ENCODE assay signal across 28 mouse cellular contexts in the genomic region with DNA sequence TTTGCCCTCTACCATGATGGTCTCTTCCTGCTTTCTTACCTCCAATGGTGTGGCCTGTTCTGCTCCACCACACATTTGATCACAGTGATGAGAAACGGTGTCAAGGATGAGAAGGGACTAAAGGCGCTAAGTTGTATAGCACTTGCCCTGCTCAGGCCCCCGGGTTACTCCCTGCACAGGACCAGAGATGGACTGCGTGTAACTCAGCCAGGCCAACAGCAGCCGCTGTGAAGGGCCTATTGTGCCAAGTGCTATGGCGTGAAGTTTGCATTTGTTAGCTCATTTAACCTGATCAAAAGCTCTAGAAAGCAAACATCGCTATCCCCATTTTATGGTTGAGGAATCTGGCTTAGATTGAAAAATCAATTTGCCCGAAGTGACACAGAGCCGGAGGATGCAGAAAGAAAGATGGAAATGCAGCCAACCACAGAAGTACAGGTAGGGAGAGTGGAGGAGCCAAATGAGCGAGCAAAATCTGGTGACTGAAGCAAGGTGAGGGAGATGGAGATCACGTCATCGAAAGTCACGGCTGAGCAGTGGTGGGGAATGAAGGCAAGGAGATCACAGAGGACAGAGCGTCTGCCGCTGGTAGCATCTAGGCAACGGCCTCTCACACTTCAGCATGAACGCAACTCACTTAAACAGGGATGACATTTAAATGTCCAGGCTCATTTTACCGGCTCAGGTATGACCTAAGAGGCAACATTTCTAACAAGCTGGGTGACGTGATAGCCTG.
A peak's percentile ranks its signal among the peaks of the same experiment; 100 is the strongest.
DNase-seq lines count a peak whose midpoint lies in the region; ATAC-seq lines count a peak whose summit lies in the region.
"Had no signal": no experiment of that assay in that cellular context is flagged by ENCODE, and none has a peak within 500 bp of the region (broad histone marks: within the 10 kb centered on the region; RNA-seq: fewer than 3 reads in every experiment).

No protein-coding gene starts in this region.

- no peak overlapping the region for H3K4me3 ChIP-seq in hindbrain, embryonic 12.5 days
- no peak overlapping the region for H3K4me3 ChIP-seq in hindbrain, embryonic 11.5 days (ENCODE audit: low read depth, low read length)
- H3K4me3 ChIP-seq in kidney, embryonic 16.5 days (ENCODE audit: low read length) = no peak overlapping the region
- no peak overlapping the region for H3K4me3 ChIP-seq in neural tube, embryonic 13.5 days
- H3K4me3 ChIP-seq: embryonic facial prominence, embryonic 12.5 days; left cerebral cortex, adult 2 months; limb, embryonic 13.5 days; lung, embryonic 15.5 days; midbrain, embryonic 12.5 days; myocyte had no signal

- H3K36me3 ChIP-seq in hindbrain, embryonic 12.5 days = no peaks in the 10 kb centered on the region
- no peaks in the 10 kb centered on the region for H3K36me3 ChIP-seq in hindbrain, embryonic 11.5 days (ENCODE audit: control insufficient read depth, insufficient read depth, low read length)
- H3K36me3 ChIP-seq in kidney, embryonic 16.5 days (ENCODE audit: insufficient read depth, low read length) = no peaks in the 10 kb centered on the region
- H3K36me3 ChIP-seq in neural tube, embryonic 13.5 days = no peaks in the 10 kb centered on the region
- H3K36me3 ChIP-seq: embryonic facial prominence, embryonic 12.5 days; G1E; limb, embryonic 13.5 days; lung, embryonic 15.5 days; midbrain, embryonic 12.5 days had no signal

- H3K27ac ChIP-seq in hindbrain, embryonic 12.5 days = no peak overlapping the region
- no peak overlapping the region for H3K27ac ChIP-seq in hindbrain, embryonic 11.5 days (ENCODE audit: low read depth, low read length)
- no peak overlapping the region for H3K27ac ChIP-seq in kidney, embryonic 16.5 days (ENCODE audit: low read length)
- H3K27ac ChIP-seq in neural tube, embryonic 13.5 days (replicated peaks) = no peak overlapping the region
- H3K27ac ChIP-seq: embryonic facial prominence, embryonic 12.5 days; left cerebral cortex, adult 2 months; limb, embryonic 13.5 days; lung, embryonic 15.5 days; midbrain, embryonic 12.5 days; stomach, postnatal 0 days had no signal

- no peaks in the 10 kb centered on the region for H3K27me3 ChIP-seq in hindbrain, embryonic 12.5 days
- no peaks in the 10 kb centered on the region for H3K27me3 ChIP-seq in hindbrain, embryonic 11.5 days (ENCODE audit: control insufficient read depth, insufficient read depth, low read length)
- H3K27me3 ChIP-seq in kidney, embryonic 16.5 days (ENCODE audit: insufficient read depth, low read length) = no peaks in the 10 kb centered on the region
- H3K27me3 ChIP-seq in neural tube, embryonic 13.5 days = no peaks in the 10 kb centered on the region
- H3K27me3 ChIP-seq: embryonic facial prominence, embryonic 12.5 days; limb, embryonic 13.5 days; lung, embryonic 15.5 days; midbrain, embryonic 12.5 days had no signal

- H3K4me1 ChIP-seq in hindbrain, embryonic 12.5 days = no peaks in the 10 kb centered on the region
- no peaks in the 10 kb centered on the region for H3K4me1 ChIP-seq in hindbrain, embryonic 11.5 days (replicated peaks; ENCODE audit: control insufficient read depth, insufficient read depth, low read length)
- no peaks in the 10 kb centered on the region for H3K4me1 ChIP-seq in kidney, embryonic 16.5 days (ENCODE audit: insufficient read depth, low read length)
- H3K4me1 ChIP-seq in neural tube, embryonic 13.5 days (replicated peaks) = peaks cover 7% of the 10 kb centered on the region; the same call in 1 of the 2 replicates
- H3K4me1 ChIP-seq: embryonic facial prominence, embryonic 12.5 days; limb, embryonic 13.5 days; midbrain, embryonic 12.5 days had no signal

- no peak for DNase-seq in hindbrain, embryonic 11.5 days (ENCODE audit: low spot score)
- no peak for DNase-seq in kidney, postnatal 10 days
- no peak for DNase-seq in neural tube, embryonic 10.5 days (ENCODE audit: extremely low spot score, low spot score)
- no peak for DNase-seq in cerebellum, postnatal 25 days
- DNase-seq: adrenal gland, adult 8-10 months; cerebellum, adult 8-10 months; embryo, embryonic 11 days; gastrocnemius, postnatal 25 days; heart, adult 18-20 months; heart, postnatal 36 days; kidney, adult 2 months; right cerebral cortex, postnatal 4 days; thymus, adult 18-20 months; thymus, postnatal 25 days had no signal

- no peak overlapping the region for H3K4me2 ChIP-seq in hindbrain, embryonic 12.5 days (replicated peaks)
- no peak overlapping the region for H3K4me2 ChIP-seq in hindbrain, embryonic 11.5 days (replicated peaks; ENCODE audit: low read depth, low read length)
- peak overlapping the region; percentile 4; the same call in 1 of the 2 replicates for H3K4me2 ChIP-seq in kidney, embryonic 16.5 days (replicated peaks; ENCODE audit: low read depth, low read length)
- no peak overlapping the region for H3K4me2 ChIP-seq in neural tube, embryonic 13.5 days
- H3K4me2 ChIP-seq: embryonic facial prominence, embryonic 12.5 days; heart, embryonic 11.5 days; limb, embryonic 13.5 days; liver, embryonic 11.5 days; lung, embryonic 15.5 days; midbrain, embryonic 12.5 days had no signal

- ATAC-seq in hindbrain, embryonic 12.5 days (ENCODE audit: low FRiP score) = peak; percentile 32; the same call in 1 of the 2 replicates
- no peak for ATAC-seq in hindbrain, embryonic 11.5 days (ENCODE audit: low FRiP score)
- ATAC-seq in kidney, embryonic 16.5 days (ENCODE audit: low FRiP score, low TSS enrichment) = peak; percentile 86
- ATAC-seq in neural tube, embryonic 13.5 days (ENCODE audit: low read depth) = peak; percentile 43; the same call in 1 of the 2 replicates
- ATAC-seq: forebrain, embryonic 14.5 days had no signal

- H3K9ac ChIP-seq in hindbrain, embryonic 12.5 days = no peak overlapping the region
- H3K9ac ChIP-seq in hindbrain, embryonic 11.5 days (ENCODE audit: low read depth, low read length) = no peak overlapping the region
- H3K9ac ChIP-seq in kidney, embryonic 16.5 days (replicated peaks; ENCODE audit: low read length) = no peak overlapping the region
- no peak overlapping the region for H3K9ac ChIP-seq in neural tube, embryonic 13.5 days
- H3K9ac ChIP-seq: limb, embryonic 13.5 days; lung, embryonic 15.5 days; midbrain, embryonic 12.5 days had no signal

- 68% methylated on average over 19 of the region's 19 CpGs for WGBS in hindbrain, embryonic 12.5 days
- WGBS in hindbrain, embryonic 11.5 days = 71% methylated on average over 19 of the region's 19 CpGs
- 38% methylated on average over 19 of the region's 19 CpGs for WGBS in kidney, embryonic 16.5 days
- WGBS in neural tube, embryonic 13.5 days = 58% methylated on average over 19 of the region's 19 CpGs

- H3K9me3 ChIP-seq in hindbrain, embryonic 12.5 days (replicated peaks) = no peaks in the 10 kb centered on the region
- H3K9me3 ChIP-seq in hindbrain, embryonic 11.5 days (ENCODE audit: control insufficient read depth, low read length) = no peaks in the 10 kb centered on the region
- no peaks in the 10 kb centered on the region for H3K9me3 ChIP-seq in kidney, embryonic 16.5 days (ENCODE audit: low read length)
- no peaks in the 10 kb centered on the region for H3K9me3 ChIP-seq in neural tube, embryonic 13.5 days
- H3K9me3 ChIP-seq: embryonic facial prominence, embryonic 12.5 days; G1E; limb, embryonic 13.5 days; lung, embryonic 15.5 days; midbrain, embryonic 12.5 days had no signal
